Mouse (Mus musculus): Measurements from ENCODE around the gene Mettl21a. TPM values are rescaled to one million over a fixed set of nuclear protein-coding genes. Genes with fewer than 3 reads are reported as not detected.

Mettl21a gene
- polyA plus RNA-seq (2015; fragmentation: Nextera tagmentation; extraction: Ambion mirVana) = 18.3 and 23.7 TPM in 2 replicates

DNA sequence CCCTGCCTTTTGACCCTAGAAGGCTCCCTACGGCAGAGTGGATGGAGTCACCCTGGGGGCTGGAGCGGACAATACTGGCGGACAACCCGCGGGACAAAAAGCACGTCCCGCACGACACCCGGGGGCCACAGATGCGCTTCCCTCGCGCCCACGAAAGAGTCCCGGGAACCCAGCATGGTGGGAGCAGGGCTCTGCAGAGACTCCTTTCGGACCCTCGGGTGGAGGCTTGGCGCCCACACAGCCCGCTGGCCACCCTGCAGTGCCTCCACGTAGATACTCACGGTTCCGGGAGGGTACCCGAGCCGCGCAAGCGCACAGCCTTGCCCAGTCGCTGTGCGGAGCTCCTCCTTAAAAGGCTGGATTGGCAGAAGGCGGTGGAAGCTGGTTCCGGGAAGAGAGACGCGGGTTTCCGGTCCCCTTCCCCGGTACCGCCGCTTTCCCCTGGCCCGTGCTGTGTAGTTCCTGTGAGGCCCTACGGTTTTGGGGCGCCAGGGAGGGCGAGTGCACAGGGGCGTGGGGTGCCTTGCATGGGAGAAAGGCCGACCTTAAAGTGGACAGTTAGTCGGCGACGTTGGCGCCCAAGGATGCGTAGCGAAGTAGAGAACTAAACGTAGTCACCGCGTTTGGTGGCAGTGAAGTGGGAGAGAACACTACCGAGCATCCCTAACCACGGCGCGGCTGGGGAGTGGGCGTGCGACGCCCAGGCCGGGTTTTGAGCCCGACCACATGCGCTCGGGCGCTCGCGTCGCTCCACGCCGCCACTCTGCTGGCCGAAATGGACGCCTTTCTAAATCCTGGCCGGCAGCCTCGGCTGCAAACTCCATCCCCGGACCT is at the start of gene Mettl21a:
Gene Mettl21a, minus strand, starts transcription at position 362 of the 834 bp plus-strand sequence.

Other genes starting within 250 kb of the Mettl21a start
- 9.7 and 9.8 TPM in 2 replicates for gene Creb1, start 84.6 kb downstream of the Mettl21a start, polyA plus RNA-seq (2015; fragmentation: Nextera tagmentation; extraction: Ambion mirVana)
- 4.6 and 5.3 TPM in 2 replicates for gene Ccnyl1, start 73.2 kb upstream of the Mettl21a start, polyA plus RNA-seq (2015; fragmentation: Nextera tagmentation; extraction: Ambion mirVana)
- 3.4 and 3.9 TPM in 2 replicates for gene Fzd5, start 120.5 kb upstream of the Mettl21a start, polyA plus RNA-seq (2015; fragmentation: Nextera tagmentation; extraction: Ambion mirVana)

All from adrenal gland, postnatal 0 days (tissue).